In the genomic region with DNA sequence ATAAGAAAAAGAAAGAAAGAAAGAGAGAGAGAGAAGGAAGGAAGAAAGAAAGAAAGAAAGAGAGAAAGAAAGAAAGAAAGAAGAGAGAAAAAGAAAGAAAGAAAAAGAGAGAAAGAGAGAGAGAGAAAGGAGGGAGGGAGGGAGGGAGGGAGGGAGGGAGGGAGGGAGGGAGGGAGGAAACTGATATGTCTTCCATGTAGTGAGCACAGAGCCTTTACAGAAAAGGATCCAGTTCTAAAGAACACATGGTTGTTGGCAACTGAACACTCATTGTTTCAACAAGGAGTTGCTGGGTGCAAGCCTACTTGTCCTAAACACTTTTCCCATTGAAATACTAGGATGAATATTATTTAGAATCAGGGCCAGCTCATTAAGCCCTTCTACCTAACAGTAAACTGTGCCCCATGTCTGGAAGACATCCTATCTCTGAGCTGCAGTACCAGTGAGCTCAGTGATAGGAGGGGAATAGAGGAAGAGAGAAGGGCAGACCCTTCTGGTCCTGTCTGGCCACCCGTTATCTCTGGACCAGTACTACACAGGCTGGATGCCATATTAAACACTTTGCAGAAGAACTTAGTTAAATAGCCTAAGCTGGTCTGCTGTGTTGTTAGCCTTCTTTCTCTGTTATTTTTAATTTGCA, we compare ENCODE assay signal across 10 mouse cellular contexts.
"Had no signal": no experiment of that assay in that cellular context is flagged by ENCODE, and none has a peak within 500 bp of the region (broad histone marks: within the 10 kb centered on the region; RNA-seq: fewer than 3 reads in every experiment).

No protein-coding gene starts in this region.

- H3K4me2 ChIP-seq: limb, embryonic 12.5 days; midbrain, embryonic 12.5 days had no signal

- H3K27ac ChIP-seq: kidney, postnatal 0 days; layer of hippocampus, adult 2 months; limb, embryonic 12.5 days; midbrain, embryonic 12.5 days had no signal

- H3K27me3 ChIP-seq: limb, embryonic 12.5 days; midbrain, embryonic 12.5 days had no signal

- H3K9me3 ChIP-seq: limb, embryonic 12.5 days; midbrain, embryonic 12.5 days had no signal

- H3K4me3 ChIP-seq: layer of hippocampus, adult 2 months; limb, embryonic 12.5 days; midbrain, embryonic 12.5 days had no signal

- H3K9ac ChIP-seq: limb, embryonic 12.5 days; midbrain, embryonic 12.5 days had no signal

- H3K36me3 ChIP-seq: limb, embryonic 12.5 days; midbrain, embryonic 12.5 days had no signal

- H3K4me1 ChIP-seq: midbrain, embryonic 12.5 days had no signal

- DNase-seq: kidney, adult 11 months; kidney, adult 9 months; kidney, postnatal 36 days; right cerebral cortex, postnatal 25 days; thymus, adult 18-20 months; thymus, postnatal 14 days had no signal
